Mouse (Mus musculus) left cerebral cortex, adult 18-20 months (tissue): Measurements from ENCODE around the gene Chrna9. TPM values are rescaled to one million over a fixed set of nuclear protein-coding genes. Genes with fewer than 3 reads are reported as not detected.

Source experiments
- DNase-seq, 2 experiments: peaks; one replicate each; pipeline ENCODE4 v3.0.0; 2021 to 2022; ENCODE audit warnings: low spot score in 2 of 2, mixed read lengths in 1 of 2
- long read RNA-seq, 2 experiments: library from polyadenylated mRNA; stranded (forward); transcript quantifications; one replicate each; pipeline ENCODE4 v2.0.0; 2021
- total RNA-seq, 2 experiments: library from RNA; stranded (reverse); gene quantifications; 2 replicates each; pipeline ENCODE4 v1.2.3; 2021

The Chrna9 gene
- not detected for total RNA-seq
- long read RNA-seq, experiment 1, result 0 reads
- long read RNA-seq, experiment 2, result 0 reads

DNA sequence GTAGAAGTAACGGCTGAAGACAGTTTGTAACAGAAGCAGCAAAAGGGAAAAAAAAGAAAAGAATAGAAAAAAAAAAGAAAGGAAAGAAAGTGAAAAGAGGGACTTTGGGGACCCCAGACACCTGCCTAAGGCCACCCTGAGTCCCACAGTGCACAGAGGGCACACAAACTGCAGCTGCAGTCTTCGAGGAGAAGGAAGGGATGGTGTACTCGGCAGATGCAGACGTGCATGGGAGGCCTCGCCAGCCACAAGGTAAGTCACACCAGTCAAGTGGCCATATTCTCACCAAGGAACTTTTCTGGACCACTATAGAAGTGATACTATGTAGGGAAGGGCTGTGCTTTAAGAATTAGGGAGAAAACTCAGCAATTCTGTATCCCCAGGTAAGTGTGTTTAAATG is at the start of gene Chrna9:
Gene Chrna9 (plus strand): TSS at position 139 of the 400 bp plus-strand sequence.
- no peak for DNase-seq

DNA sequence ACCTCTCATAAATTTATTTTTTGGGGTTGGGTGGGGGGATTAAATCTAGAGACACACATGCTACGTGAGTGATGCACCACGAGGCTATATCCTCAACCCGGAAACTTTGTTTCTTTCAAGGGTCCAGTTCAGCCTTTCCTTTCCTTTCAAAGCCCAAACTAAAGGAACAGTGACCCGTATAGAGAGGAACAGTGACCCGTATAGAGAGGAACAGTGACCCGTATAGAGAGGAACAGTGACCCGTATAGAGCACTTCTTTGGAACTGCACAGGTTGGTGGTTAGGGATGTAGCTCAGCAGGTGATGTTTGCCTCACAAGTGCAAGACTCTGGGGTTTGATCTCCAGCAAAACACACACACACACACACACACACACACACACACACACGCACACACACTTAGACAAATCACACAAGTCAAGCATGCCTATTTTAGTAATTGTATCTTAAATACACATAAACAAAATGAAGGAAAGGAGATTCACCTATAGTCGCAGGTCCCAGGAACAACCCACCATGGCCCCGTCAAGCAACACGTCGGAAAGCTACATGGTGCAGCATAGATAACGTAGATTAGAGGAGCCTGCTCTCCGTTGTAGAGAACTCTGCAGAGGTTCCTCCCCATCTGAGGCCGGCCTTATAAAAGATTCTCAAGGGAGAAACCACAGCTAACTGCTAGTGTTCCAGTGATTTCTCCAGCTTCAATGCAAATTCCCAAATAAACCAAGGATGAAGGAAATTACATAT is 48.9 kb upstream of the Chrna9 start:
- no peak for DNase-seq

DNA sequence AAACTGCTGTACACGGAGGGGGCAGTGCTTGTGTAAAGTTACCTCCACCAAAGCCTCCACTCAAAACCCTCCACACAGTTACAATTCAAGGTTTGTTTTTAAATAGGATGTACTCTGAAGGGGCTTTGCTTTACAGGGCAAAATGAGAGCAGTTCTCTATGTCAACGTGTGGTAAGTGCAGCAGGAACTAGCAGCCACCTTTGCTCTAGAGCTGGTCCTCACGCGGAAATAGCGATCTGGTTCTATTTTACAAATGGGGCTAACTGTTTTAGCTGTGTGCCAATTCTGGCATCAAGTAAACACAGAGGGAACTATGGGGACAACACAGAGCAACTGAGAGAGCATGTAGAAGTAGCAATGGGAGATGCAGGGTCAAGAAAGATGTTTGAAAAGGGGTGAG is 46.6 kb upstream of the Chrna9 start:
- no peak for DNase-seq

- no peak for DNase-seq
These were observed 45.7 kb upstream of the Chrna9 start for GRCm38 (mm10) chr5:65888998-65889397.

GRCm38 (mm10) chr5:65891251-65891826 is 43.4 kb upstream of the Chrna9 start:
- DNase-seq, result no peak

GRCm38 (mm10) chr5:65895121-65895692 is 39.5 kb upstream of the Chrna9 start:
- DNase-seq, result no peak

GRCm38 (mm10) chr5:65895764-65896163 is 39.0 kb upstream of the Chrna9 start:
- no peak for DNase-seq

DNA sequence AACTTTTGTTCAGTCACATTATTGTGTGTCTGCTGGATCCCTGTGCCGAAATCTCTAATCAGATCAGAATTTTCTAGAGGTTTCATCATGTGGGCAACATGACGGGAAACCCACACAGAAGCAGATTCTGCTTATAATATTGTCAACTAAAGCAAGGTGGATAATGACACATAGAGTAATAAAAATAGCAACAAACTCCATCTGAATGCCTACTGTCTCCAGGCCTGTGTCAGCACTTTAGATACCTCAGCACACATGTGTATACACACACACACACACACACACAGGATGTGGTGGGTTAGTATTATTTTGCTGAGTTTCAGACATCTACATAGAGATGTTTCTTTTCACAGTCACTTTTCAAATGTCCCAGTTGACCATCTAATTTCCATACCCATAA is 37.0 kb upstream of the Chrna9 start:
- no peak for DNase-seq

DNA sequence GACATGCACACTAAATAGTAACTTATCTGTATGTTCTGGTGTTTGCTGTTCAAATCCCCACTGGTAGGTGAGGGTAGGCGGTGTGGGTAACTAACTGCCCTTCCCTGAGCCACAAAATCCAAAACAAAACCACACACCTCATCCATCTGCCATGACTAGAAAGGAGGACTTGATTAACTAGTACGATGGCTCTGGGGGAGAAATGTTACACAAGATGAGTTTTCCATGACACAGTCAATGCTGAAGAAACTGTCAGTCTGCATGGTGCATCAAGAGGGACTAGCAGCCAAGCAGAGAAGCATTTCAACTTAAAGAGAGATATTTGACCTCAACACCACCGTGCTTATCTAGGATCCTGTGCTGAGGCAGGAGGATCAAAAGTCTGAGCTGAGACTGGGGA is 36.0 kb upstream of the Chrna9 start:
- DNase-seq, result no peak

DNA sequence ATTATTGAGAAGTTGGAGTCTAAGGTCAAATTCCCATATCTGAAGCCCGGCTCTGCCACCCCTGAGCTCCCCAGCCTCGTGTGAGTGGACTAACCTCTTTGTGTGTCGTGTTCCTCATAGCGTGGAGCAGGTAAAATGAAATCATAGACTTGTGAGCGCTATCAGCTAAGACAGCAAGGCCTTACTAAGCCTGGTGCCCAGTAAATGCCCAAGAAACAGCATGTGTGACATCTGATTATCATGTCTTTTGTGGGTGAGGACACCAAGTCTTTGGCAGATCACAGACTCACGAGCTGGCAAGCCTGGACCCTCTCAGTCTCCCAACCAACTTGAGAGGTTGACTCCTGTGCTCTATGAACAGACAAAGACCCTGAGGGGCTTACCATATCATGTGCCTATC is 34.6 kb upstream of the Chrna9 start:
- DNase-seq, result no peak

GRCm38 (mm10) chr5:65900862-65901265 is 33.9 kb upstream of the Chrna9 start:
- DNase-seq, result no peak

- no peak for DNase-seq
These were observed 32.8 kb upstream of the Chrna9 start for GRCm38 (mm10) chr5:65901868-65902418.

- DNase-seq, result no peak
These were observed 31.9 kb upstream of the Chrna9 start for GRCm38 (mm10) chr5:65902811-65903210.

DNA sequence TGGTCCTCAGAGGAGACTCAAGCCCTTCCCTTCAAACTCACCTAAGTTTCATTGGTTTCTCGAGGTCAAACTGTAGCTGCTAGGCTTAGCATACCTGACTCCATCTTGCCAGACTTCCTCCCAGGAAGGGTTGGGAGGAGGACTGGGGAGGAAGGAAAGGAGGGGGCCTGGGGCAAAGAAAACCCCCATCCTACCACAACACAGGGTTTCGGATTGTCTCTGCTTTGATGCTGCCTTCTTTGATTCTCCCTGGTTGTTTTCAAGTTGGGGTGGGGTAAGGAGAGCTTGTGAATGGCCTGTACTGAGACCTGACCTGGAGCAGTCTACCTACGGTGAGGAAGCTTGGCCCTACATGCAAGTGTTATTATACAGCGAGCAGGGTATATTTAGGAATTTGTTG is 30.2 kb upstream of the Chrna9 start:
- no peak for DNase-seq

DNA sequence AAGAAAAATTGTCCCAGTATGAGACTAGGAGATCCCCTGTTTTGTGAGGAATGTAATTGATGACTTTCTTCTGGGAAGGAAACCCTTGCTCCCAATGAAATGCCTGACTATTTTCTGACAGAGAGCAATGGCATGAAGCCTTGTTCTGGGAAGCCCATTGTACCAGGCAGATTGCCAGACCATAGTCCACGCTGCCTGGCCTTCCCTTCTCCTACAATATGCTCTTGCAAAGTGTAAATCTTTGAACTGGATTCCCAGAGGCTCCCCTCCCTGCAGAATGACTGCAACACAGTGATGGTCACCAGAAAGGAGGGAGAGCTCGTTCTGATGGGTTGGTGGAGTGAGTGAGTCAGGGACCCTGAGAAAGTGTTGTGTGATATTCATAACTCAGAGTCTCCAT is 26.0 kb upstream of the Chrna9 start:
- no peak for DNase-seq

DNA sequence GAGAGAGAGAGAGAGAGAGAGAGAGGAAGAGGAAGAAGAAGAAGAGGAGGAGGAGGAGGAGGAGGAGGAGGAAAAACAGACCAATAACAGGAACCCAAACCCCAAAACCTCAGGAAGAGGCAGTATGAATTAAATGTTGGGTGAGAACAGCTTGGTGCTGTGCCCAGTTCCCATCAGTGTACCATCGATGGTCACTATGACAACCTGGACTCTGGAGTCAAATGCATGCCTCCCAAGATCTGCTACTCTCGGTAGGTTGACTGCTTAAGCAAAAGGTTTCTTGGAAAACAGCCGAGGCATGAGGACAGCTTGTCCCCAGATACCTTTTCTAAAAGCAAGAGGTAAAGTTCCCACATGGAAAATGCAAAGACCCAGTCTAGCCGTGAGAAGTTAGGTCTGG is 25.4 kb upstream of the Chrna9 start:
- no peak for DNase-seq

DNA sequence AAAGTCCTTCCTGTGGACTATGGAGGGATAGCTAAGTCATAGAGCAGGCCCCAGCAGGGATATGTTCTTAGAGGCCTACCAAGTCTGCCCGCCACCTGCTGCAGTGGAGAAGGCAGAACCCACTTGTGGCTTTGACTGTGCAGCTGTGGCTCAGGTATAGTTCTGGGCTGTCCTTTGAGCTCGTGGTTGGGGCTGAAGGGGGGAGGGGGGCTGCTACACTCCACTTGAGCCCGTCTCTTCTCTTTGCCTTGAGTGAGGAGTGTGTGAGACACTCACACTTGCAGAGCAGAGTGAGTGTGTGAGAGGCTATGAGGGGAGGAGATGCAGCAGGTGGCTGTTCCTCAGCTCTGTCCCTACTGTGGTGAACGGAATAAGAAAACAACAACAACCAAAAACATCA is 24.3 kb upstream of the Chrna9 start:
- no peak for DNase-seq

DNA sequence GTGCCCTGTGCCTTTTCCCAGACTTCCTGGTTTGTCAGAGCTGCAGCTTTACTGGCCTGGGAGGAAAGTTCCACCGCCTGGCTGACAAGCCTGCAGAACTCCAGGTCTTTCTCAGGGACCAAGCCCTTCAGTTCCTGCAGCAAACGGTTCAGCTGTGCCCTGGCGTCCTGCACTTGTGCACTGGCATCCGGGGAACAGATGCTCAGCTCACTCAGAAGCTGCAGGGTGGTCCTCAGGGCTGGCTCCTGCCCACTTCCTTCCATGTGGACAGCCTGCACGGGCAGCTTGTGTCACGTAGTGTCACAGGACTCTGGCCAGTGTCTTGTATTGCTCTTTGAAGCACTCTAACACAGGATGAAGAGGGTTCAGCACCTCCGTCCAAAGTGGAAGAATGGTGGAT is 23.0 kb upstream of the Chrna9 start:
- DNase-seq, result no peak

GRCm38 (mm10) chr5:65912201-65912600 is 22.5 kb upstream of the Chrna9 start:
- DNase-seq, result no peak

DNA sequence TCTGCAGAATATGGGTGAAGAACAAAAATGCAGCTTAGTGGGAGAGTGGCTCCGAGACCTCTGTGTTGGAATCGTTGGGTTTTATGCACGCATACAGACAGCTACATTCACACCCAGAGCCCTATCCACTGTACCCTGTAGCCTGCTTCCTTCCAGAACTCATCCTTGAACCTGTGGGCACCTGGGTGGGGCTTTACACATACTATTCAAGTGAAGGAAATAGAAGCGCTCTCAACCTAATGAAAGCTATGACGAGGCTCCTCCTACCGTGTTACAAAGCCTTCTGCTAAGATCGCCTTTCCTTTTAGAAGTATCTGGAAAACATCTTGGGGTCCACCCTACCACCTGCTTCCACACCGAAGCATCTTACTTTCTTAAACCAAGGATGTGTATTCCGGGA is 21.6 kb upstream of the Chrna9 start:
- DNase-seq, result no peak

GRCm38 (mm10) chr5:65914342-65914741 is 20.4 kb upstream of the Chrna9 start:
- no peak for DNase-seq

GRCm38 (mm10) chr5:65916930-65917329 is 17.8 kb upstream of the Chrna9 start:
- no peak for DNase-seq
